Mouse (Mus musculus) neural tube, embryonic 12.5 days (tissue): ENCODE measurements around the gene Lsm14b. TPM values are rescaled to one million over a fixed set of nuclear protein-coding genes. Genes with fewer than 3 reads are reported as not detected.

Source experiments
- ATAC-seq: fragments of 200-750 bp; cut with Nextera tagmentation; 2 replicates; pipeline ENCODE4 v1.8.0; 2017; ENCODE audit warnings: low read depth, mild to moderate bottlenecking, moderate TSS enrichment, moderate library complexity; ENCODE audit not compliant: low FRiP score
- H3K27ac ChIP-seq: fragments of 300-500 bp; sonication (generic); 2 replicates; pipeline ENCODE4 v1.5.1; 2016
- H3K27me3 ChIP-seq: fragments of 300-500 bp; sonication (generic); replicated peaks from 2 replicates; pipeline ENCODE4 v1.6.1; 2016; ENCODE audit warnings: mild to moderate bottlenecking
- H3K36me3 ChIP-seq: fragments of 300-500 bp; sonication (generic); 2 replicates; pipeline ENCODE4 v1.6.1; 2016; ENCODE audit warnings: mild to moderate bottlenecking
- H3K4me1 ChIP-seq: fragments of 300-500 bp; sonication (generic); 2 replicates; pipeline ENCODE4 v1.6.1; 2016
- H3K4me2 ChIP-seq: fragments of 300-500 bp; sonication (generic); replicated peaks from 2 replicates; pipeline ENCODE4 v1.6.1; 2016; ENCODE audit warnings: mild to moderate bottlenecking
- H3K4me3 ChIP-seq: fragments of 300-500 bp; sonication (generic); 2 replicates; pipeline ENCODE4 v1.5.1; 2016
- H3K9ac ChIP-seq: fragments of 300-500 bp; sonication (generic); 2 replicates; pipeline ENCODE4 v1.6.1; 2016; ENCODE audit warnings: mild to moderate bottlenecking
- H3K9me3 ChIP-seq: fragments of 300-500 bp; sonication (generic); 2 replicates; pipeline ENCODE4 v1.6.1; 2016; ENCODE audit warnings: mild to moderate bottlenecking
- whole genome bisulfite sequencing: fragments of 180-500 bp; shearing (Covaris S2); methylation state at CpG from one replicate; pipeline ENCODE4 v1.1.7; 2016; 5-methylcytosine and 5-hydroxymethylcytosine counted together
- polyA plus RNA-seq: library from polyadenylated mRNA; unstranded; fragments of >200 nt; fragmentation: Nextera tagmentation; extraction: Ambion mirVana; gene quantifications from 2 replicates; pipeline ENCODE4 v1.2.1, GENCODE M21; 2016

Gene Lsm14b
- polyA plus RNA-seq, 1 experiment from 2014 or later: 15.9 TPM

GRCm38 (mm10) chr2:180042858-180043515 is 18.2 kb downstream of the Lsm14b start:
- Histone ChIP-seq H3K9me3 (no peaks in the 10 kb centered on the region; the same call in 1 of the 2 replicates), H3K36me3 (peaks cover 17% of the 10 kb centered on the region), H3K27me3 (no peaks in the 10 kb centered on the region; the same call in 1 of the 2 replicates), H3K9ac (peak overlapping the region; percentile 95), H3K4me2 (peak overlapping the region; percentile 86), H3K4me3 (peak overlapping the region; percentile 98), H3K4me1 (peaks cover 36% of the 10 kb centered on the region), H3K27ac (peak overlapping the region; percentile 97)
- WGBS: under 1% methylated on average over 66 of the region's 66 CpGs
- ATAC-seq: peak; percentile 60

- H3K9me3 ChIP-seq: no peaks in the 10 kb centered on the region; the same call in 1 of the 2 replicates
- no peaks in the 10 kb centered on the region; the same call in 1 of the 2 replicates for H3K27me3 ChIP-seq
- no peak overlapping the region for H3K27ac ChIP-seq
- H3K4me1 ChIP-seq: peaks cover 31% of the 10 kb centered on the region
- no peak overlapping the region for H3K9ac ChIP-seq
- H3K4me3 ChIP-seq: no peak overlapping the region
- H3K36me3 ChIP-seq: 0 out of 2 replicates have a peak, but pooled peaks cover 3% of the 10 kb centered on the region
- WGBS: 59% methylated on average over 4 of the region's 4 CpGs
- no peak overlapping the region for H3K4me2 ChIP-seq
- no peak for ATAC-seq
These were observed 20.5 kb downstream of the Lsm14b start for GRCm38 (mm10) chr2:180045283-180045682.

DNA sequence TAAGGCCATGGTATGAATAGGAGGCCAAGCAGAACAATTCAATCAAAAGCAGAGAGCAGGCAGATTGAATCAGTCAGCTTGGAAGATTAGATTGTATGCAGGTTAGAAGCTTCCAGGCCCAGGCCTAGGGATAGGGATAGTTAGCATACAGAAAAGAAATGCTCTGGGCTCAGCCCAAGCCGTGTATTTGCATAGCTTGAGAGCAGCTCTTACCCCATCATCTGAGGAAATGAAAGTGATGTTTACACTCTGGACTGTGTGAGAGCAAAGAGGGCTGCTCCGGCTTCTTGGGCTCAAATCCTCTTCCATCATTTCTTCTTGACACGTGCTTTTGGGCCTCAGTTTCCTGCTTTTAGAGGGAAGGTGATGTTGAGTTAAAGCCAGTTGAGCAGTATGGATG is 22.8 kb downstream of the Lsm14b start:
- Histone ChIP-seq H3K4me1 (peaks cover 20% of the 10 kb centered on the region), H3K27ac (no peak overlapping the region), H3K9me3 (no peaks in the 10 kb centered on the region; the same call in 1 of the 2 replicates), H3K4me3 (no peak overlapping the region), H3K9ac (no peak overlapping the region), H3K4me2 (no peak overlapping the region), H3K36me3 (peaks cover 6% of the 10 kb centered on the region), H3K27me3 (no peaks in the 10 kb centered on the region; the same call in 1 of the 2 replicates)
- ATAC-seq: no peak
- 93% methylated on average over 3 of the region's 3 CpGs for WGBS

GRCm38 (mm10) chr2:180047980-180048635 is 23.3 kb downstream of the Lsm14b start:
- ATAC-seq: no peak
- Histone ChIP-seq H3K27me3 (no peaks in the 10 kb centered on the region; the same call in 1 of the 2 replicates), H3K4me2 (no peak overlapping the region), H3K4me1 (peaks cover 20% of the 10 kb centered on the region), H3K4me3 (no peak overlapping the region), H3K9ac (no peak overlapping the region), H3K27ac (no peak overlapping the region), H3K9me3 (no peaks in the 10 kb centered on the region; the same call in 1 of the 2 replicates), H3K36me3 (peaks cover 12% of the 10 kb centered on the region)
- 95% methylated on average over 18 of the region's 18 CpGs for WGBS

DNA sequence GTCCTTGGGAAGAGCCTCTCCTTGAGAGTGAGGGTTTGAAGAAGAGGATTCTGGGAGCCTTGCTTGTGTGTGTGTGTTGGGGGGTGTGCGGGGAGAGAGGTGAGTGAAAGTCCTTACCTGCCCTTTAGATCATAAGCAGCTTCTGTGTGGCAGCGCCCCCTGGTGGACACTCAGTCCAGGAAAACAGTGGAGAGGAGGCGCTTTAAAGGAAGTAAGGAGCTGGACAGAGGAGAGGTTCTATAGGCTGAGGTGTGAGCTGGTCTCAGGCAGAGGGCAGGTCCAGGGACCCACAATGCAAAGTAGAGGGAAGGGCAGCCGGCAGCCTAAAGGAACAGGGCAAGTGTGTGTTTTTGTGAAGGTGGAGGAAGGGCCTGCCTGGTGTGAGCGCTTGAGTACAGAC is 26.2 kb downstream of the Lsm14b start:
- no peak overlapping the region for H3K9ac ChIP-seq
- H3K4me1 ChIP-seq: no peaks in the 10 kb centered on the region
- ATAC-seq: peak; percentile 39; the same call in 1 of the 2 replicates
- H3K4me3 ChIP-seq: no peak overlapping the region
- H3K27ac ChIP-seq: no peak overlapping the region
- H3K9me3 ChIP-seq: no peaks in the 10 kb centered on the region; the same call in 1 of the 2 replicates
- H3K27me3 ChIP-seq: no peaks in the 10 kb centered on the region
- H3K4me2 ChIP-seq: no peak overlapping the region
- 25% methylated on average over 5 of the region's 5 CpGs for WGBS
- peaks cover 39% of the 10 kb centered on the region for H3K36me3 ChIP-seq

DNA sequence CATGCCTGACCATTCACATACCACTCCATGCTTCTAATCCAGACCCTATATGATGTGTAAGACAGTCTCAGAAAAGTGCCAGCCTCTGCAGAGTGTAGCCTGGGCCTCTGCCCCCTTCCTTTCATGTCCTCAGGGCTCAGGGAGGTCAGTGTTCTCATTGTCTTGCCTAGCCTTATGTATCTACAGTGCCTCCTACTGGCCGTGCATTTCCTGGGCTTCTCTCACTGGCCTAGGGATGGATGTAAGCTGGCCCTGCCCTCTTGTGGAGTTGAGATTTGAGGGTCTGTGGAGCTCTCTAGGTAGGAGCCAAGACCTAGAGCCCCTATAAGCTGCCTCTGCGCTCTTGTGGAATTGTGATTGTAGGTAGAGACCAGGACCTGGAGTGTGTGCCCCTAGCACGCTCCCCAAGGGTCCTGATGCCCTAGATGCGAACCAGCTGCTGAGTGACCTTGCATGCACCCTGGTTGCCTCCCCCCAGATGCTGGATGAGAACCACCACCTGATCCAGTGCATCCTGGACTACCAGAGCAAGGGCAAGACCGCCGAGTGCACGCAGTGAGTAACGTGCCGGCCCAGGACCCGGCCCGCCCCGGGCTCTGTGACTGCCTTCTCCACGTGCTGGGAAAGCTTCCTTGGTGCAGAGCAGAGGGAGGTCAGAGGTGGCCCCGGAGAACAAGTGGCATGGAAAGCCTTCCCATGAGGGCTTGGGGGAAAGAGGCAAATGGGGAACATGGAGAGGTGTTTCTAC is 27.4 kb downstream of the Lsm14b start:
- peak; percentile 34; the same call in 1 of the 2 replicates for ATAC-seq
- Histone ChIP-seq H3K4me1 (no peaks in the 10 kb centered on the region), H3K9ac (no peak overlapping the region), H3K4me3 (no peak overlapping the region), H3K36me3 (peaks cover 50% of the 10 kb centered on the region), H3K27me3 (no peaks in the 10 kb centered on the region), H3K27ac (no peak overlapping the region), H3K4me2 (no peak overlapping the region), H3K9me3 (no peaks in the 10 kb centered on the region; the same call in 1 of the 2 replicates)
- WGBS: 92% methylated on average over 14 of the region's 14 CpGs

DNA sequence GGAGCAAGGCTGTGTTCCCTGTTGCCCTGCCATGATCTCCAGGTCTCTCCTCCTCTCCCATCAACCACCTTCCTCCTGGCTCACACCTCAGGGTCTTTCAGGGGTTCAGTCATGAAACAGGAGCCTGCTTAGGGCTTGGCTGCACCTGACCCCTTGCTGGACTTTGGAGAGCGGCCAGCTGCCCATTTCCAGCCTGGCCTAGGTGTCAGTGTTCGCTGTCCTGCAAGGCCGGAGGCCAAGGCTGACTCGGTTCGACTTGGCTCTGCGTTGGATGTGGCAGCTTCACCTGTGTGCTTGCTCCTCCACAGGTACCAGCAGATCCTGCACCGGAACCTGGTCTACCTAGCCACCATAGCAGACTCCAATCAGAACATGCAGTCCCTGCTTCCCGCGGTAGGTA is 28.2 kb downstream of the Lsm14b start:
- H3K4me3 ChIP-seq: no peak overlapping the region
- H3K36me3 ChIP-seq: peaks cover 55% of the 10 kb centered on the region
- no peaks in the 10 kb centered on the region for H3K27me3 ChIP-seq
- H3K9me3 ChIP-seq: no peaks in the 10 kb centered on the region
- no peak overlapping the region for H3K27ac ChIP-seq
- no peak for ATAC-seq
- WGBS: 94% methylated on average over 9 of the region's 9 CpGs
- H3K9ac ChIP-seq: no peak overlapping the region
- H3K4me2 ChIP-seq: no peak overlapping the region
- H3K4me1 ChIP-seq: no peaks in the 10 kb centered on the region

DNA sequence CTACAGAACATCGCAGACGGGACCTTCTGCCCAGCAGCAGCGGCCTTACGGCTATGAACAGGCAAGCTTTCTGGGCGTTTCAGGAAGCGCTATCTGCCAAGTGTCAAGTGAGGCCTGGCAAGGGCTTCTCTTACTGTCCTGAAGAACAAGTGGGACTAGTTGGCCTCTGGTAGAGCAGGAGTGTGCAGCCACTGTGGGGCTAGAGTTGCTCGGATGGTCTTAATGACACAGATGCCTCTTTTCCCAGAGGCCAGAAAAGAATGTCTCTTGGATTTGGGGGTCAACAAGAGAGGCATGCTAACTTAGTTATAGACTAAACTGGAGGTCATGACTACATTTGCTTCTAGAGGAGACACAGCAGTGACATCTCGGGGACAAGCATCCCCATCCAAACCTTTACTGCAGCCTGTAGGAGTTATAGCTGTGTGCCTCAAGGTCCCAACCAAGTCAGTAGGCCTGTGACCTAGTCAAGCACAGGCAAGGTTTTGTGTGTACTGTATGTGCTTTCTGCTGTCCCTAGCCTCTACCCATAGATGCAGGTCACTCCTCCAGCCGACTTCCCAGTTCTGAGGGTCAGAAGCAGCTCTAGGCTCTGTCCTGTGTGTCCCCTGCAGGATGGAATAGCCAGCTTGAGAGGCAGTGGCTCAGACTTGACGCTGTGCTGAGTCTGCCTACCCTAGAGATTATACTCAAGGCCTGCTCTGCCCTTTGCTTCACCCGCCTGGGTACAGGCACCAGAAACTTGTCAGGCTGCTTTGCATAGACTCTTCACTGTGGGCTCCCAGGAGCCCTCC is 38.7 kb downstream of the Lsm14b start:
- Histone ChIP-seq H3K36me3 (peaks cover 71% of the 10 kb centered on the region), H3K27ac (no peak overlapping the region), H3K4me1 (no peaks in the 10 kb centered on the region), H3K27me3 (no peaks in the 10 kb centered on the region), H3K4me3 (no peak overlapping the region), H3K9ac (no peak overlapping the region), H3K4me2 (no peak overlapping the region), H3K9me3 (no peaks in the 10 kb centered on the region)
- 96% methylated on average over 11 of the region's 11 CpGs for WGBS
- no peak for ATAC-seq

- Histone ChIP-seq H3K4me2 (peak overlapping the region; percentile 91), H3K27me3 (no peaks in the 10 kb centered on the region), H3K27ac (no peak overlapping the region), H3K4me1 (peaks cover 10% of the 10 kb centered on the region), H3K4me3 (peak overlapping the region; percentile 68), H3K36me3 (peaks cover 23% of the 10 kb centered on the region), H3K9ac (peak overlapping the region; percentile 68), H3K9me3 (no peaks in the 10 kb centered on the region)
- 35% methylated on average over 20 of the region's 20 CpGs for WGBS
- peak; percentile 54; the same call in 1 of the 2 replicates for ATAC-seq
These were observed 45.1 kb downstream of the Lsm14b start for GRCm38 (mm10) chr2:180069770-180070480.

GRCm38 (mm10) chr2:180070481-180071453 is 46.0 kb downstream of the Lsm14b start, which contains the start of gene Mtg2:
Mtg2 (plus strand) TSS chr2:180070588.
- peaks cover 20% of the 10 kb centered on the region for H3K36me3 ChIP-seq
- peak within 1 kb of the TSS; percentile 51; the same call in 1 of the 2 replicates for H3K27ac ChIP-seq
- H3K4me3 ChIP-seq: peak within 1 kb of the TSS; percentile 68
- peaks cover 10% of the 10 kb centered on the region for H3K4me1 ChIP-seq
- H3K4me2 ChIP-seq: peak within 1 kb of the TSS; percentile 91
- peak within 1 kb of the TSS; percentile 68 for H3K9ac ChIP-seq
- ATAC-seq: peak; percentile 97
- H3K27me3 ChIP-seq: no peaks in the 10 kb centered on the region
- WGBS: 6% methylated on average over 58 of the region's 58 CpGs
- H3K9me3 ChIP-seq: no peaks in the 10 kb centered on the region
